19 mouse cellular contexts compared by ENCODE assay signal in the genomic region with DNA sequence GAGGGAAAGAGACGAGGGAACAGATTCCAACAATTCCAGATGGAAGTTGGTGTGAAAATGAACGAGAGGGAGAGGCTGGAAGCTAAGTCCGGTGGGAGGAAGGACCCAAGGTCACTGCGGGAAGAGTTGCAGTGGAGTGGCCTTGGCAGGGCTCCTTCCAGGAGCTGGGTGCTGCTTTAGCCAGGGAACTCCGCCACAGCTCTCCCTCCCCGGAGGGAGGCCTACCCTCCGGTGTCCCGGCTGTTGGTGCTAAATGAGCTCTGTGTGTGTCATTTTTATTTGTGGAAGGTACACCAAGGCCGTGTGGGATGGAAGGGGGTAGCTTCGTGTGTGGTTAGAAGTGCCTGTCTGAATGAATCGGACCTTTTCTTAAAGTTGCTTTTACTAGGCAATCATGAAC. TPM values are rescaled to one million over a fixed set of nuclear protein-coding genes. Genes with fewer than 3 reads are reported as not detected.
DNase-seq lines count a peak whose midpoint lies in the region; ATAC-seq lines count a peak whose summit lies in the region.
"Had no signal": no experiment of that assay in that cellular context is flagged by ENCODE, and none has a peak within 500 bp of the region (broad histone marks: within the 10 kb centered on the region; RNA-seq: fewer than 3 reads in every experiment).

No protein-coding gene starts in this region.

- peaks cover 5% of the 10 kb centered on the region for H3K4me1 ChIP-seq in kidney, embryonic 14.5 days (ENCODE audit: control insufficient read depth, insufficient read depth, low read length)

- H3K4me3 ChIP-seq in kidney, embryonic 14.5 days (ENCODE audit: low read length): no peak overlapping the region
- H3K4me3 ChIP-seq: embryonic facial prominence, embryonic 13.5 days had no signal

- whole genome bisulfite sequencing in kidney, embryonic 14.5 days: 63% methylated on average over 11 of the region's 11 CpGs

- no peak overlapping the region for H3K4me2 ChIP-seq in kidney, embryonic 14.5 days (replicated peaks; ENCODE audit: low read depth, low read length)
- H3K4me2 ChIP-seq: embryonic facial prominence, embryonic 13.5 days; hindbrain, embryonic 14.5 days; lung, embryonic 14.5 days had no signal

- H3K9me3 ChIP-seq in kidney, embryonic 14.5 days (ENCODE audit: control insufficient read depth, low read length): no peaks in the 10 kb centered on the region
- H3K9me3 ChIP-seq: embryonic facial prominence, embryonic 13.5 days had no signal

- no peak overlapping the region for H3K9ac ChIP-seq in kidney, embryonic 14.5 days (ENCODE audit: low read depth, low read length)
- H3K9ac ChIP-seq: embryonic facial prominence, embryonic 13.5 days; hindbrain, embryonic 14.5 days; lung, embryonic 14.5 days had no signal

- no peak overlapping the region for H3K27ac ChIP-seq in kidney, embryonic 14.5 days (ENCODE audit: low read depth, low read length)
- H3K27ac ChIP-seq: embryonic facial prominence, embryonic 13.5 days; hindbrain, embryonic 14.5 days had no signal

- H3K27me3 ChIP-seq in kidney, embryonic 14.5 days (ENCODE audit: control insufficient read depth, insufficient read depth, low read length): no peaks in the 10 kb centered on the region
- H3K27me3 ChIP-seq: embryonic facial prominence, embryonic 13.5 days had no signal

- peak; percentile 69 to 82 for DNase-seq in adrenal gland, adult (ENCODE audit: inconsistent age in 2 of 2, low spot score in 1 of 2)
- no peak for DNase-seq in adrenal gland, postnatal 4 days (ENCODE audit: low spot score in 2 of 2)
- DNase-seq in kidney, postnatal 10 days: peak; percentile 38
- peak; percentile 47 for DNase-seq in gastrocnemius, postnatal 10 days
- DNase-seq in skeletal muscle tissue, adult 2 months (ENCODE audit: low read depth, low spot score): peak; percentile 80
- no peak for DNase-seq in thymus, postnatal 4 days
- DNase-seq: cerebellum, adult 9-11 months; liver; lung, embryonic 14.5 days had no signal

- 0 out of 2 replicates have a peak, but pooled peaks cover 3% of the 10 kb centered on the region for H3K36me3 ChIP-seq in kidney, embryonic 14.5 days (ENCODE audit: control insufficient read depth, insufficient read depth, low read length)
- H3K36me3 ChIP-seq: embryonic facial prominence, embryonic 13.5 days had no signal

- ATAC-seq in kidney, embryonic 14.5 days (ENCODE audit: low FRiP score, low TSS enrichment): no peak
- no peak for ATAC-seq in megakaryocyte-erythroid progenitor cell, adult 5-6 weeks (replicated peaks; ENCODE audit: low FRiP score, low TSS enrichment, poor library complexity, severe bottlenecking)
- ATAC-seq: forebrain, embryonic 14.5 days had no signal

RNA-seq across cellular contexts. Expression of gene Anxa11, which starts 24.9 kb away (rescaled TPM):
- total RNA-seq in adrenal gland, postnatal 4 days (2021): 10 to 100 TPM; 54.9 to 58.8 TPM
- polyA plus RNA-seq in kidney, embryonic 14.5 days (2014; fragmentation: Nextera tagmentation; extraction: Ambion mirVana): 29.1 and 44.5 TPM in 2 replicates
- 10 to 100 TPM; 95.6 to 97.7 TPM for total RNA-seq in gastrocnemius, postnatal 10 days (2021)
- 29.2 and 29.7 TPM in 2 replicates for total RNA-seq in megakaryocyte-erythroid progenitor cell, adult 5-6 weeks (2014; fragmentation: Nextera tagmentation)
- 5.1 and 6.1 TPM in 2 replicates for total RNA-seq in megakaryocyte-erythroid progenitor cell, adult 5-6 weeks (2017)

RNA-seq across cellular contexts. Expression of gene Plac9a, which starts 36.1 kb away (rescaled TPM):
- total RNA-seq in adrenal gland, postnatal 4 days (2021): 1 to 10 TPM; 1.7 to 2.4 TPM
- 0.62 TPM in 1 of 2 replicates, not detected in the other for polyA plus RNA-seq in kidney, embryonic 14.5 days (2014; fragmentation: Nextera tagmentation; extraction: Ambion mirVana)
- 1 to 10 TPM; 2.5 to 6.4 TPM for total RNA-seq in gastrocnemius, postnatal 10 days (2021)
- not detected in 2 replicates for total RNA-seq in megakaryocyte-erythroid progenitor cell, adult 5-6 weeks (2014; fragmentation: Nextera tagmentation)
- total RNA-seq in megakaryocyte-erythroid progenitor cell, adult 5-6 weeks (2017): not detected in 2 replicates
- total RNA-seq: left cerebral cortex, adult 18-20 months; megakaryocyte, adult 5-6 weeks; neutrophil, adult 5-6 weeks had no signal
- polyA plus RNA-seq: embryonic facial prominence, embryonic 13.5 days; forebrain, embryonic 14.5 days; hindbrain, embryonic 14.5 days; small intestine, adult 2 months; stomach, embryonic 16.5 days had no signal

Comparison
In these comparisons a context has a peak if more than half of its experiments do, and no peak if none do; other contexts are left out.
1. DNase-seq: peak in adrenal gland, adult (2 of 2), kidney, postnatal 10 days (single experiment), gastrocnemius, postnatal 10 days (single experiment) and skeletal muscle tissue, adult 2 months (single experiment); none in adrenal gland, postnatal 4 days (0 of 2) and thymus, postnatal 4 days (single experiment).